Mouse (Mus musculus) lung, embryonic 15.5 days (tissue): Measurements from ENCODE around the gene Pheta2. TPM values are rescaled to one million over a fixed set of nuclear protein-coding genes. Genes with fewer than 3 reads are reported as not detected.

Experiments
- microRNA-seq: library from miRNA; unstranded; fragments of <30 nt; microRNA quantifications from one replicate; pipeline ENCODE4, GENCODE M21; 2016
- polyA plus RNA-seq: library from polyadenylated mRNA; unstranded; fragments of >200 nt; fragmentation: Nextera tagmentation; extraction: Ambion mirVana; gene quantifications from 2 replicates; pipeline ENCODE4 v1.2.1, GENCODE M21; 2015

The Pheta2 gene
- polyA plus RNA-seq, 1 experiment from 2014 or later: 15.4 TPM

Small RNAs within 50 kb of the gene (microRNA-seq; reads per million reads assigned to microRNA genes)
- gene Mir7684: not detected

Other genes starting within 250 kb of the Pheta2 start
- 19.4 and 20.9 TPM in 2 replicates for gene Ccdc134, start 211.0 kb upstream of the Pheta2 start, polyA plus RNA-seq
- 126 and 132 TPM in 2 replicates for gene Srebf2, start 191.8 kb upstream of the Pheta2 start, polyA plus RNA-seq
- gene Shisa8, start 126.1 kb upstream of the Pheta2 start, polyA plus RNA-seq: 1.1 and 1.3 TPM in 2 replicates
- 0.12 TPM in 1 of 2 replicates, not detected in the other for gene Tnfrsf13c, start 114.6 kb upstream of the Pheta2 start, polyA plus RNA-seq
- gene Cenpm, start 94.2 kb upstream of the Pheta2 start, polyA plus RNA-seq: 71.6 and 74.5 TPM in 2 replicates
- not detected in 2 replicates for gene 1500009C09Rik, start 86.5 kb upstream of the Pheta2 start, polyA plus RNA-seq
- 4.1 and 6.3 TPM in 2 replicates for gene Sept3, start 64.0 kb upstream of the Pheta2 start, polyA plus RNA-seq
- 0.37 and 0.40 TPM in 2 replicates for gene Wbp2nl, start 40.0 kb upstream of the Pheta2 start, polyA plus RNA-seq
- gene Naga, start within 50 bp of the Pheta2 start, polyA plus RNA-seq: 47.0 and 52.3 TPM in 2 replicates
- 235 and 254 TPM in 2 replicates for gene Smdt1, start within 50 bp of the Pheta2 start, polyA plus RNA-seq
- gene Ndufa6, start 15.4 kb downstream of the Pheta2 start, polyA plus RNA-seq: 276 and 282 TPM in 2 replicates
- gene Cyp2d22, start 41.3 kb downstream of the Pheta2 start, polyA plus RNA-seq: 6.7 and 9.6 TPM in 2 replicates
- not detected in 2 replicates for gene Cyp2d11, start 55.1 kb downstream of the Pheta2 start, polyA plus RNA-seq
- 0.34 TPM in 1 of 2 replicates, not detected in the other for gene Cyp2d10, start 68.3 kb downstream of the Pheta2 start, polyA plus RNA-seq
- not detected in 2 replicates for gene Cyp2d9, start 94.5 kb downstream of the Pheta2 start, polyA plus RNA-seq
- not detected in 2 replicates for gene Cyp2d12, start 216.1 kb downstream of the Pheta2 start, polyA plus RNA-seq